Mouse (Mus musculus) liver, embryonic 12.5 days (tissue): Measurements from ENCODE around the gene Zfp867. TPM values are rescaled to one million over a fixed set of nuclear protein-coding genes. Genes with fewer than 3 reads are reported as not detected.

Source experiments
- ATAC-seq: fragments of 200-750 bp; cut with Nextera tagmentation; 2 replicates; pipeline ENCODE4 v1.8.0; 2017; ENCODE audit warnings: moderate number of reproducible peaks, mild to moderate bottlenecking, moderate library complexity
- H3K27ac ChIP-seq: fragments of 300-500 bp; sonication (generic); 2 replicates; pipeline ENCODE4 v1.5.1; 2016; ENCODE audit warnings: mild to moderate bottlenecking
- H3K27me3 ChIP-seq: fragments of 300-500 bp; sonication (generic); replicated peaks from 2 replicates; pipeline ENCODE4 v1.6.1; 2016; ENCODE audit warnings: mild to moderate bottlenecking, moderate library complexity
- H3K36me3 ChIP-seq: fragments of 300-500 bp; sonication (generic); 2 replicates; pipeline ENCODE4 v1.6.1; 2016; ENCODE audit warnings: mild to moderate bottlenecking, moderate library complexity
- H3K4me1 ChIP-seq: fragments of 300-500 bp; sonication (generic); 2 replicates; pipeline ENCODE4 v1.6.1; 2016
- H3K4me2 ChIP-seq: fragments of 300-500 bp; sonication (generic); 2 replicates; pipeline ENCODE4 v1.6.1; 2016; ENCODE audit warnings: mild to moderate bottlenecking, moderate library complexity
- H3K4me3 ChIP-seq: fragments of 300-500 bp; sonication (generic); 2 replicates; pipeline ENCODE4 v1.5.1; 2016; ENCODE audit warnings: mild to moderate bottlenecking, moderate library complexity
- H3K9ac ChIP-seq: fragments of 300-500 bp; sonication (generic); 2 replicates; pipeline ENCODE4 v1.6.1; 2016; ENCODE audit warnings: mild to moderate bottlenecking, moderate library complexity
- H3K9me3 ChIP-seq: fragments of 300-500 bp; sonication (generic); replicated peaks from 2 replicates; pipeline ENCODE4 v1.6.1; 2016; ENCODE audit warnings: mild to moderate bottlenecking, moderate library complexity
- WGBS: fragments of 180-500 bp; shearing (Covaris S2); methylation state at CpG from one replicate; pipeline ENCODE4 v1.1.7; 2016; ENCODE audit not compliant: insufficient replicate concordance; 5-methylcytosine and 5-hydroxymethylcytosine counted together
- polyA plus RNA-seq: library from polyadenylated mRNA; unstranded; fragments of >200 nt; fragmentation: Nextera tagmentation; extraction: Ambion mirVana; gene quantifications from 2 replicates; pipeline ENCODE4 v1.2.1, GENCODE M21; 2016

The Zfp867 gene
- polyA plus RNA-seq, 1 experiment from 2014 or later: 1.7 TPM

- H3K4me2 ChIP-seq: peak overlapping the region; percentile 86
- WGBS: under 1% methylated on average over 21 of the region's 21 CpGs
- ATAC-seq: peak; percentile 57
- peaks cover 29% of the 10 kb centered on the region for H3K27me3 ChIP-seq
- H3K4me1 ChIP-seq: peaks cover 25% of the 10 kb centered on the region
- H3K9me3 ChIP-seq: no peaks in the 10 kb centered on the region
- peaks cover 40% of the 10 kb centered on the region for H3K36me3 ChIP-seq
- H3K4me3 ChIP-seq: peak overlapping the region; percentile 74
- peak overlapping the region; percentile 79 for H3K27ac ChIP-seq
- peak overlapping the region; percentile 75 for H3K9ac ChIP-seq
Observed at GRCm38 (mm10) chr11:59505351-59505838, 33.1 kb upstream of the Zfp867 start.

GRCm38 (mm10) chr11:59501978-59502700 is 29.9 kb upstream of the Zfp867 start:
- peaks cover 21% of the 10 kb centered on the region for H3K4me1 ChIP-seq
- H3K4me2 ChIP-seq: no peak overlapping the region
- H3K9me3 ChIP-seq: no peaks in the 10 kb centered on the region
- H3K36me3 ChIP-seq: peaks cover 72% of the 10 kb centered on the region
- WGBS: 63% methylated on average over 5 of the region's 5 CpGs
- ATAC-seq: no peak
- H3K9ac ChIP-seq: no peak overlapping the region
- no peak overlapping the region for H3K27ac ChIP-seq
- H3K4me3 ChIP-seq: no peak overlapping the region
- H3K27me3 ChIP-seq: peaks cover 20% of the 10 kb centered on the region

- Histone ChIP-seq H3K4me3 (no peak overlapping the region), H3K9ac (no peak overlapping the region), H3K4me1 (no peaks in the 10 kb centered on the region), H3K27me3 (no peaks in the 10 kb centered on the region), H3K4me2 (no peak overlapping the region), H3K36me3 (peaks cover 90% of the 10 kb centered on the region), H3K27ac (no peak overlapping the region), H3K9me3 (no peaks in the 10 kb centered on the region)
- 71% methylated on average over 7 of the region's 7 CpGs for WGBS
- ATAC-seq: no peak
Observed at GRCm38 (mm10) chr11:59497747-59498146, 25.5 kb upstream of the Zfp867 start.

GRCm38 (mm10) chr11:59496672-59497310 is 24.5 kb upstream of the Zfp867 start:
- no peak overlapping the region for H3K4me2 ChIP-seq
- H3K4me3 ChIP-seq: no peak overlapping the region
- H3K27me3 ChIP-seq: no peaks in the 10 kb centered on the region
- WGBS: 51% methylated on average over 6 of the region's 6 CpGs
- no peak overlapping the region for H3K27ac ChIP-seq
- H3K9me3 ChIP-seq: no peaks in the 10 kb centered on the region
- H3K4me1 ChIP-seq: no peaks in the 10 kb centered on the region
- no peak for ATAC-seq
- no peak overlapping the region for H3K9ac ChIP-seq
- H3K36me3 ChIP-seq: peaks cover 90% of the 10 kb centered on the region

- H3K36me3 ChIP-seq: peaks cover 54% of the 10 kb centered on the region
- no peak overlapping the region for H3K27ac ChIP-seq
- no peak overlapping the region for H3K4me2 ChIP-seq
- no peaks in the 10 kb centered on the region for H3K9me3 ChIP-seq
- H3K27me3 ChIP-seq: no peaks in the 10 kb centered on the region
- no peak overlapping the region for H3K9ac ChIP-seq
- no peak overlapping the region for H3K4me3 ChIP-seq
- WGBS: 74% methylated on average over 8 of the region's 8 CpGs
- H3K4me1 ChIP-seq: no peaks in the 10 kb centered on the region
- ATAC-seq: no peak
Observed at GRCm38 (mm10) chr11:59486222-59486621, 13.9 kb upstream of the Zfp867 start.

GRCm38 (mm10) chr11:59485641-59486040 is 13.4 kb upstream of the Zfp867 start:
- peaks cover 48% of the 10 kb centered on the region for H3K36me3 ChIP-seq

GRCm38 (mm10) chr11:59483212-59483611 is 10.9 kb upstream of the Zfp867 start:
- WGBS: 6% methylated on average over 2 of the region's 2 CpGs
- Histone ChIP-seq H3K9me3 (no peaks in the 10 kb centered on the region), H3K9ac (no peak overlapping the region), H3K27me3 (peaks cover 13% of the 10 kb centered on the region), H3K4me1 (no peaks in the 10 kb centered on the region), H3K36me3 (peaks cover 28% of the 10 kb centered on the region), H3K4me2 (no peak overlapping the region), H3K4me3 (no peak overlapping the region), H3K27ac (no peak overlapping the region)
- no peak for ATAC-seq

More at GRCm38 (mm10) chr11:59485641-59486040, 13.4 kb upstream of the Zfp867 start:
- Histone ChIP-seq H3K27me3 (no peaks in the 10 kb centered on the region), H3K4me1 (no peaks in the 10 kb centered on the region), H3K4me3 (no peak overlapping the region), H3K27ac (no peak overlapping the region), H3K9me3 (no peaks in the 10 kb centered on the region), H3K4me2 (no peak overlapping the region), H3K9ac (no peak overlapping the region)
- no peak for ATAC-seq
- WGBS: 64% methylated on average over 2 of the region's 2 CpGs

GRCm38 (mm10) chr11:59477240-59477639 is 5.0 kb upstream of the Zfp867 start:
- 56% methylated on average over 6 of the region's 6 CpGs for WGBS
- no peaks in the 10 kb centered on the region for H3K9me3 ChIP-seq
- no peaks in the 10 kb centered on the region for H3K36me3 ChIP-seq
- no peak overlapping the region for H3K9ac ChIP-seq
- no peak overlapping the region for H3K4me2 ChIP-seq
- no peak overlapping the region for H3K4me3 ChIP-seq
- H3K27me3 ChIP-seq: peaks cover 54% of the 10 kb centered on the region
- no peak overlapping the region for H3K27ac ChIP-seq
- no peak for ATAC-seq
- H3K4me1 ChIP-seq: 0 out of 2 replicates have a peak, but pooled peaks cover 3% of the 10 kb centered on the region

- WGBS: 9% methylated on average over 37 of the region's 37 CpGs
- peak; percentile 68 for ATAC-seq
- peak overlapping the region; percentile 17; the same call in 1 of the 2 replicates for H3K27ac ChIP-seq
- H3K4me3 ChIP-seq: peak overlapping the region; percentile 68
- peaks cover 37% of the 10 kb centered on the region; the same call in 1 of the 2 replicates for H3K27me3 ChIP-seq
- 0 out of 2 replicates have a peak, but pooled peaks cover 4% of the 10 kb centered on the region for H3K36me3 ChIP-seq
- peak overlapping the region; percentile 92 for H3K4me2 ChIP-seq
- peak overlapping the region; percentile 74 for H3K9ac ChIP-seq
- peaks cover 14% of the 10 kb centered on the region; the same call in 1 of the 2 replicates for H3K4me1 ChIP-seq
- no peaks in the 10 kb centered on the region for H3K9me3 ChIP-seq
Observed at GRCm38 (mm10) chr11:59471413-59472325, 605 bp downstream of the Zfp867 start.

- no peak for ATAC-seq
- Histone ChIP-seq H3K4me1 (no peaks in the 10 kb centered on the region), H3K4me3 (no peak overlapping the region), H3K27me3 (no peaks in the 10 kb centered on the region), H3K9me3 (peaks cover 11% of the 10 kb centered on the region; the same call in 1 of the 2 replicates), H3K9ac (no peak overlapping the region), H3K4me2 (no peak overlapping the region), H3K36me3 (peaks cover 58% of the 10 kb centered on the region), H3K27ac (no peak overlapping the region)
- WGBS: 84% methylated on average over 2 of the region's 2 CpGs
Observed at GRCm38 (mm10) chr11:59460459-59460858, 11.8 kb downstream of the Zfp867 start.

GRCm38 (mm10) chr11:59458973-59459372 is 13.3 kb downstream of the Zfp867 start:
- Histone ChIP-seq H3K9ac (no peak overlapping the region), H3K9me3 (peaks cover 11% of the 10 kb centered on the region; the same call in 1 of the 2 replicates), H3K27me3 (no peaks in the 10 kb centered on the region), H3K36me3 (peaks cover 60% of the 10 kb centered on the region), H3K4me2 (no peak overlapping the region), H3K4me3 (no peak overlapping the region), H3K4me1 (no peaks in the 10 kb centered on the region), H3K27ac (no peak overlapping the region)
- WGBS: 39% methylated on average over 5 of the region's 5 CpGs
- no peak for ATAC-seq
